Mouse (Mus musculus) activated CD4-positive, CD25-positive, alpha-beta regulatory T cell, adult 4 months (primary cell): ENCODE measurements at regions not wholly inside any gene's neighbourhood (a gene's known extent, or its start where the extent isn't known, plus 50 kb on each side); places are given as distances from the start of the nearest gene placed in this dataset.

Experiments used
- ATAC-seq: one replicate; pipeline ENCODE4 v1.8.0; 2017

- no peak for ATAC-seq
Measured at GRCm38 (mm10) chr14:99616655-99617335, 318.3 kb downstream of the Klf5 start.

- no peak for ATAC-seq
Measured at GRCm38 (mm10) chr14:99617374-99617773, 318.9 kb downstream of the Klf5 start.

DNA sequence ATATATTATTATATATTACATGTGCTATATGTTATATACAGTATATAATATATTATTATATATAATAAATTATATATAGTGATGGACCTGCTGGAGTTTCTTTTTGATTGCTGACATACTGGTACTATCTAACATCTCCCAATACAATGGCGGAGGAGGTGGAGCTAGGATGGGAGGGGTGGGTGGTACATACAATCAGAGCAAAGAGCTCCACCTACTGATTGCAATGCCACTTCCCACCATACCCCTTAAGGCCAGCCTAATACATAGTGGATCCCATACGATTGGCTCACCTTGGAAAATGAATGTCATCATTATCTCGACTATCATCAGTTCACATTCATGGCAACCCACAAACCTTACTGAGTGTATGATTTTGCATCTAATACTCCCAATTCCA, 323.0 kb downstream of the Klf5 start:
- ATAC-seq = no peak

- ATAC-seq = no peak
Measured at GRCm38 (mm10) chr14:99624380-99625327, 326.2 kb downstream of the Klf5 start.

- ATAC-seq = no peak
Measured at GRCm38 (mm10) chr14:99627615-99628014, 329.1 kb downstream of the Klf5 start.

- no peak for ATAC-seq
Measured at GRCm38 (mm10) chr14:99631092-99631491, 332.6 kb downstream of the Klf5 start.

- ATAC-seq = no peak
Measured at GRCm38 (mm10) chr14:99632444-99632843, 334.0 kb downstream of the Klf5 start.

DNA sequence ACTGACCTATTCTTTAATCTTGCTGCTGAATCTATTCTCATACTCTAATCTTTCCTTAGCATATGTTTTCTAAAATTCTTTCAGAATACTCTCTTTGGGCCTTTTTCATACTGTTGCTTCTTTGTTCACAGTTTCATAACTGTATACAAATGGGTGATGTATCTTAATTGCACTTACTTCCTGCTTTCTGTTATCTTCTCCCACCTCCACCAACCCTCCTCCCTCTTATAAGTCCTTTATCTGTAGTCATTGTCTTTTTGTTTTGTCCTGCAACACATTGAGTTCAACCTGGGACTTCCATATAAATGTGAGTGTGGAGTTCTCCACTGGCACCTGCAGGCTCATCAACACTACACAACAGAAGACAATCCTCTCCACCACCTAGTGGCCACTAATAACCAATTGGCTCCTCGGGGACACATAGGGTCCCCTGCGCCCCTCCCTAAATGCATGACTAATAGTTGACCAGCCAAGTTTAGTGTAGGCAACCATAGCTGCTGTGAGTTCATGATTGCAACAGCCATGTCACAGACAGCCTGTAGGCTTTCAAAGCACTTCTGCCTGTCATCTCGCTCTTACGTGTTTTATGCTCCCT, 337.2 kb downstream of the Klf5 start:
- no peak for ATAC-seq

DNA sequence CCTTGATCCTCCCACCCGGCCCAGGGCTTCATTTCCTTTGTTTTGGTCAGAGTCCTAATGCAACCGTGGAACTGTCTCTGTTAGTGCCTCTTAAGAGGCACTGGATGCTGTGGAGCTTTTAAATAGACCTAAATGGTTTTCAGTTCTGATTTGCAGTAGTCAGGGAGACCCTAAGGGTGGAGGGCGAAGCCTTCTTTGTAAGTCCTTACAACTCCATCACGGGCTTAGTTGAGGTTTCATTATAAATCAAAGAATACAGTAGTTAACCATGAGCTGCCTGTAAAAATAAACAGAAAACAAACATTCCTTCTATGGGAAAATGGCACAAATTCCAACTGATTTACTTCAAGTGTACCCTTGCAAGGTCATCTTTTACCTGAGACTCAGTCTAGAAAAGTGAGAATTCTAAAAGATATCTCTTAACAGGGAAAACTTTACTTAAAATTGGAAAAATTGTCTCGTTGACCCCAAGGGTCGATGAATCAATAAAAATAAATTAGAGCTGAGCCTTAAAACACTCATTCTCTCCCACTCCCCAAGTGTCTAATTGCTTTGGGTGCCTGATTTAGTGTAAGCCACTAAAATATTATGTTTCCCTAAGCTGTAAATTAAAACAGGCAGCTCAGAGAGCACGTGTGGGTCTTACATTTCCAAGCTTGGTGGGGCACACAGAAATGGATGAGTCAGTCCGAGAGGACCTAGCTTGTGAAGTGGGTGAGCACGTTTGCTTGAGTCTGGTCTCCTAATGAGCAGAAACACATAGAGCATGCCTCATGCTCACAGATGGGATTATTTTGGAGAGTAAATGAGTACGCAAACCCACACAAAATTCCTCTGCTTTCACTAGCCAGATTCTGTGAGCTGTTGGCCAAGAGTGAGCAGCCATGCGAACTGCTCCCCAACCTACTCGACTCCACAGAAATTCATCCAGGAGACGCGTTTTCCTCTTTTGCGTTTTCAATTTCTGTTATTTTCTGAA, 343.3 kb downstream of the Klf5 start:
- ATAC-seq = no peak

DNA sequence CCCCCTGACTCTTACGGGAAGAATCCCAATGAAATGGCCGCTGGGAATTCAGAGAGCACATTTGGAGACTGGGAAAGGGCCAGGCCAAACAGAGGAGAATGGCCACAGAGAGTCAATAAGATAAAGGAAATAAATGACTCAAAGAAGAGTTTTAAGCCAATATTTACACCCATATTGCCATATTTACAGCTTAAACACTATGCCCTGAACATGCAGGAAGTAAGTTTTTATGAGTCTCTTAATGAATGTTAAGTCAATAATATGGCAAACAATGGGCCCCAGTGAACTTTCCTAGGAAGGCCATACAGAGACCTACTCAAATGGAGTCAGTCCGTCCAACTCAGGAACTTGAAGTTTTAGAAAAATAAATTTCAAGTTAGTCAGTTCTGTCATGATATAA, 347.8 kb downstream of the Klf5 start:
- ATAC-seq = no peak

- no peak for ATAC-seq
Measured at GRCm38 (mm10) chr14:99674399-99674798, 375.9 kb downstream of the Klf5 start.

DNA sequence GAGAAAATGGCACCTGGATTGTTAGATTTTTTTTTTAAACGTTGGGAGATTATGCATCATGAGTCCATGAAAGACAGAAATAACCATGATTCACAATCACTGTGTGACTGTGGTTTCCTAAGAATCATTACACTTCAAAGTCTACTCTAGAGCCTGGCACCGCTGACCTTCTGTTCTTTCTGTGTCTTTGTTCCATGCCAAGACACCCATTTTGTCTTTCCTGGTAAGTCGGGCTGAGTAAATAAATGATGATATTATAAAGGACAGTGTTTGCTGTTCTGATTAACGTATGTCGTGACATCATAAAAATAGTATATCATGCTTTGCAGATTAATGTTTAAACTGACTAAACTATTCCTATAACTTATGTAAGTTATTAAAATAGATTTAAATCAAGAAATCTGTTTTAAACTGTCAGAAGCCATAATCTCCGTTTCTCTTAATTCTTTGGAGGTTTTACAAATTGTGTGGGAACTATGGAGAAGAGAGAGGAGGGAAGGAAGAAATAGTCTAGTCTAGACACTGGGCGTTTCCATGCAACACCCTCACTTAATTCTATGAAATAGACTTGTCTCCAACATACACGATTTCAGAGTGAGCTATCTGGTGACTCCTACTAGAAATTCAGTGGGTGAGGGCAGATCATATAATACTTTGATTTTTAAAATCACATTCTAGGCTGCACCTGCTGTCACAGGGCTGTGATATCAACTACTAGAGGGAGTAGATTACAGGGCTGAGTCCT, 388.7 kb downstream of the Klf5 start:
- ATAC-seq = no peak

DNA sequence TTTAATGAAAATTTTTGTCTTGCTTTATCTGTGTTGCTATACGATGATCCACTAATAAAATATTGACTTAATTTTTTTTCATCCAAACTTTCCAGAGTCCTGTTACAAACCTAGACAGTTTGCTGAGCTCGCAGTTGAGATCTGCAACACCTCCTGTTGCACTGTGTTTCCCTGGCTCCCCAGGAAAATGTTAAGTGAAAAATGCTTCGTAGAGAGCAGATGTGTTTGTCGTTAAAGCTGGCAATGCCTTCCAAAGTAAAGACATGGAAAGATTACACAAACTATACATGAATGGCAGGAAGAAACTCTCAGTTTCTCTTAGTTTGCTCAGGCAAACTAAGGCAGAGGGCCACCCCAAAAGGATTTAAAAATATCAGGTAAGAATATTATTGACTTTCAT, 389.9 kb downstream of the Klf5 start:
- ATAC-seq = no peak

DNA sequence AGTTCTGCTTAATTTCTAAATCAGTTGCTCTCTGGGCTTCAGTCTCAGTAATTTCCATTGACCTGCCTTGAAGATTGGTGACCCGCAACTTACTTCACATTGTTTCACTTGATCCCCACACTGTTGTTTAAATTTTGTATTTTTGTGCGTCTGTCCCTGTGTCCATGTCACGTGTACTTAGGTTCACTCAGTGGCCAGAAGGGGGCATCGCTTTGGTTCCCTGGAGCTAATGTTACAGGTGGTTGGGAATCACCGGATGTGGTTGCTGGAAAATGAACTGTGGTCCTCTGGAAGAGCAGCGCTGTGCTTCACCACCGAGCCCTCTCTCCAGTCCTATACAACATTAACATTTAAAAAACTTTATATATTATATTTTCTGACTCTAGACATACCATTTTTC, 397.8 kb downstream of the Klf5 start:
- ATAC-seq = no peak

- ATAC-seq = no peak
Measured at GRCm38 (mm10) chr14:99699545-99699944, 401.1 kb downstream of the Klf5 start.

- ATAC-seq = no peak
Measured at GRCm38 (mm10) chr14:99706004-99706403, 407.5 kb downstream of the Klf5 start.

GRCm38 (mm10) chr14:99708066-99708465, 409.6 kb downstream of the Klf5 start:
- no peak for ATAC-seq

DNA sequence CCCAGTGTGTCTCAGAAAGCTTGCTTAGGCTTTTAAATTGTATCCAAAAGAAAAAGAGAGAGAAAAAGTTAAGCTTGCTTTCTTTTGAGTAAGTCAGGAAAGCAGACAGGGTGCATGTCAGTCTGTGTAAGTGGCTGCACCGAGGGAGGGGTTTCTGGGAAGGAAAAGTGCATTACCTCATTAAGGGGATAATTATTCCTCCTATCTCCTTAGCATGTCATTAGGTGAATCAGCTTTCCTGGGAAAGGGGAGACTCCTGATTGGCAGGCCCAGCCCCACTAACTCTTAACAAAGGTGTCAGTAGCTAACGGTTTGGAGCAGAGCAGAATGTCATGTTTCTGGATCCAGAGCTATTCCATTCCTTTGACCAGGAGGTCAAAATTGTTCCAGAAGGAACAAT, 411.3 kb downstream of the Klf5 start:
- ATAC-seq = no peak

- no peak for ATAC-seq
Measured at GRCm38 (mm10) chr14:99710656-99711177, 412.2 kb downstream of the Klf5 start.

DNA sequence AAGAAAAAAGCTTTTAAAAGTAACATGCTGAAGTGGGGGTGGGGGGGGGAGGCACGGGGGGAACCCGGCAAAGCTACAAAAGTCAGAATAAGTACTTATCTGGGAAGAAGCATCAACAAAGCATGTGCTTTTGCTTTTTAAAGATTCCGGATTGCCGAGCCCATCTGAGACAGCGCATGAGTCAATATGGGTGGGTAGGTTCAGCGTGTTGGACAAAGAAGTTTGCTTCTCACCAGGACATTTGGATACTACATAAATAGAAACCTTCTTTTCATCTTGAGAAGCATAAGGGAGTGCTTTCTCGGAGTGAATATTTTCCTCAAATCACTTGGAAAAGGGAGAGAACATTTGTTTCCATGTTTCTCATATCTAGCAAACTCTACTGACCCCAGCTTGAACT, 414.1 kb downstream of the Klf5 start:
- ATAC-seq = no peak

DNA sequence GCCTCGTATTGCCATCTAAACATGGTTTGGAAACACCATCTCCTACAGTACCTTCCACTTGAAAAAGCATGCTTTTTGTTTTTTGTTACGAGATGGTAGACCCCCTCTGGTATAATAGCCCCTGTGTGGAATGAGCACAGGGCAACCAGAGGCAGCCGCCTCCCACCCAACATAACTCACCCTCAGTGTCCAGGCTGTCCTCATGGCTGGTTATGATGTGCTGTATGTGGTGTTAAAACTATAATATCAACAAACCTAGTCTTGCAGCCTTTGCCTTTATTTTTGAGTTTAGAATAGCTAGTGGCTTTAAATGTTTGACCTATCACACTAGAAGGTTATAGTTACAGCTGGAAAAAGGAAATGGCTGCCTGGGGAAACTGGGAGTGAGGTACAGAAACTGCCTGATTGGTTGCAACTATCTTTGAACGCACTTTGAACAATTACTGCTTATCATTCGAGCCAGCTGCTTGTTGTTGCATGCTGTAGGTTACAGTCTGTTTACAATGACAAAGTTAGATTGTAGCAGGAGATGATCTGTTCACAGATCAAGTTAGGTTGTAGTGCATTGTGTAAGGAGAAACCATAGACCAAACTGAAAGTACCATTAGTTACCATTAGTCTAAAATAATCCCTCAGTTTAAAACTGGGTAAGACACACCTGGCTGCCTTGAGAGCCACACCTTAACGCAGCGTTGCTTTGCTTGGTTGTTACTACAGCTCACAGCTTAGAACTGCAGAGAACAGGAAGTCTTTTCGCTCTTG, 414.8 kb downstream of the Klf5 start:
- ATAC-seq = no peak
